In genomic region chr2:125448881-125449280, GRCm38 (mm10) we compare ENCODE assay signal across 16 mouse cellular contexts. TPM values are rescaled to one million over a fixed set of nuclear protein-coding genes. Genes with fewer than 3 reads are reported as not detected.
DNase-seq lines count a peak whose midpoint lies in the region; ATAC-seq lines count a peak whose summit lies in the region.
"Had no signal": no experiment of that assay in that cellular context is flagged by ENCODE, and none has a peak within 500 bp of the region (broad histone marks: within the 10 kb centered on the region; RNA-seq: fewer than 3 reads in every experiment).

No protein-coding gene starts in this region.

- no peak overlapping the region for H3K4me2 ChIP-seq in kidney, embryonic 14.5 days (replicated peaks; ENCODE audit: low read depth, low read length)
- no peak overlapping the region for H3K4me2 ChIP-seq in embryonic facial prominence, embryonic 14.5 days (ENCODE audit: low read depth, low read length)
- no peak overlapping the region for H3K4me2 ChIP-seq in limb, embryonic 12.5 days
- H3K4me2 ChIP-seq in midbrain, embryonic 15.5 days, result no peak overlapping the region
- H3K4me2 ChIP-seq: liver, embryonic 11.5 days had no signal

- no peaks in the 10 kb centered on the region for H3K36me3 ChIP-seq in kidney, embryonic 14.5 days (ENCODE audit: control insufficient read depth, insufficient read depth, low read length)
- no peaks in the 10 kb centered on the region for H3K36me3 ChIP-seq in embryonic facial prominence, embryonic 14.5 days (ENCODE audit: control insufficient read depth, insufficient read depth, low read length)
- no peaks in the 10 kb centered on the region for H3K36me3 ChIP-seq in limb, embryonic 12.5 days
- H3K36me3 ChIP-seq in midbrain, embryonic 15.5 days (replicated peaks), result no peaks in the 10 kb centered on the region
- H3K36me3 ChIP-seq: hindbrain, embryonic 10.5 days had no signal

- no peak overlapping the region for H3K27ac ChIP-seq in kidney, embryonic 14.5 days (ENCODE audit: low read depth, low read length)
- H3K27ac ChIP-seq in embryonic facial prominence, embryonic 14.5 days (replicated peaks; ENCODE audit: low read depth, low read length), result no peak overlapping the region
- H3K27ac ChIP-seq in limb, embryonic 12.5 days, result 0 out of 2 replicates have a peak overlapping the region, but pooled peaks have one; percentile 47
- no peak overlapping the region for H3K27ac ChIP-seq in midbrain, embryonic 15.5 days
- H3K27ac ChIP-seq: hindbrain, embryonic 10.5 days had no signal

- no peak overlapping the region for H3K9ac ChIP-seq in kidney, embryonic 14.5 days (ENCODE audit: low read depth, low read length)
- no peak overlapping the region for H3K9ac ChIP-seq in embryonic facial prominence, embryonic 14.5 days (ENCODE audit: low read depth, low read length)
- H3K9ac ChIP-seq in limb, embryonic 12.5 days (replicated peaks), result no peak overlapping the region
- no peak overlapping the region for H3K9ac ChIP-seq in midbrain, embryonic 15.5 days

- H3K4me1 ChIP-seq in kidney, embryonic 14.5 days (ENCODE audit: control insufficient read depth, insufficient read depth, low read length), result peaks cover 6% of the 10 kb centered on the region; the same call in 1 of the 2 replicates
- H3K4me1 ChIP-seq in embryonic facial prominence, embryonic 14.5 days (ENCODE audit: control insufficient read depth, insufficient read depth, low read length), result peaks cover 17% of the 10 kb centered on the region
- peaks cover 40% of the 10 kb centered on the region for H3K4me1 ChIP-seq in limb, embryonic 12.5 days (replicated peaks)
- no peaks in the 10 kb centered on the region for H3K4me1 ChIP-seq in midbrain, embryonic 15.5 days

- H3K27me3 ChIP-seq in kidney, embryonic 14.5 days (ENCODE audit: control insufficient read depth, insufficient read depth, low read length), result no peaks in the 10 kb centered on the region
- H3K27me3 ChIP-seq in embryonic facial prominence, embryonic 14.5 days (replicated peaks; ENCODE audit: control insufficient read depth, insufficient read depth, low read length), result no peaks in the 10 kb centered on the region
- H3K27me3 ChIP-seq in limb, embryonic 12.5 days, result no peaks in the 10 kb centered on the region
- no peaks in the 10 kb centered on the region for H3K27me3 ChIP-seq in midbrain, embryonic 15.5 days (replicated peaks)

- peak; percentile 60 for DNase-seq in gastrocnemius, adult 18-20 months (ENCODE audit: low spot score)
- no peak for DNase-seq in gastrocnemius, postnatal 36 days
- no peak for DNase-seq in kidney, adult 11 months
- peak; percentile 54 for DNase-seq in embryonic facial prominence, embryonic 14.5 days (ENCODE audit: low spot score)
- no peak for DNase-seq in right cerebral cortex, postnatal 25 days
- DNase-seq: adrenal gland, postnatal 14 days; cerebellum, postnatal 25 days; thymus, postnatal 14 days had no signal

- H3K9me3 ChIP-seq in kidney, embryonic 14.5 days (ENCODE audit: control insufficient read depth, low read length), result no peaks in the 10 kb centered on the region
- no peaks in the 10 kb centered on the region for H3K9me3 ChIP-seq in embryonic facial prominence, embryonic 14.5 days (ENCODE audit: control insufficient read depth, low read length)
- no peaks in the 10 kb centered on the region for H3K9me3 ChIP-seq in limb, embryonic 12.5 days
- H3K9me3 ChIP-seq in midbrain, embryonic 15.5 days, result no peaks in the 10 kb centered on the region
- H3K9me3 ChIP-seq: hindbrain, embryonic 10.5 days had no signal

- intact Hi-C loops in gastrocnemius, postnatal 36 days (cut with DNase I), result no loop called here

- no peak overlapping the region for H3K4me3 ChIP-seq in kidney, embryonic 14.5 days (ENCODE audit: low read length)
- H3K4me3 ChIP-seq in embryonic facial prominence, embryonic 14.5 days (ENCODE audit: low read depth, low read length), result no peak overlapping the region
- no peak overlapping the region for H3K4me3 ChIP-seq in limb, embryonic 12.5 days (replicated peaks)
- H3K4me3 ChIP-seq in midbrain, embryonic 15.5 days, result no peak overlapping the region
- H3K4me3 ChIP-seq: hindbrain, embryonic 10.5 days had no signal

- ATAC-seq in kidney, embryonic 14.5 days (ENCODE audit: low FRiP score, low TSS enrichment), result peak; percentile 32; the same call in 1 of the 2 replicates
- ATAC-seq in embryonic facial prominence, embryonic 14.5 days (ENCODE audit: low read depth), result no peak
- 0 out of 2 replicates have a peak, but pooled peaks have one; percentile 54 for ATAC-seq in limb, embryonic 12.5 days (ENCODE audit: insufficient number of reproducible peaks, insufficient read depth, low FRiP score, low TSS enrichment, low read depth)
- no peak for ATAC-seq in midbrain, embryonic 15.5 days (replicated peaks)
- ATAC-seq: intestine, embryonic 16.5 days had no signal

- WGBS in kidney, embryonic 14.5 days, result 42% methylated on average over 6 of the region's 6 CpGs
- WGBS in embryonic facial prominence, embryonic 14.5 days, result 30% methylated on average over 6 of the region's 6 CpGs
- 38% methylated on average over 6 of the region's 6 CpGs for WGBS in limb, embryonic 12.5 days
- 88% methylated on average over 6 of the region's 6 CpGs for WGBS in midbrain, embryonic 15.5 days

RNA-seq across cellular contexts. Expression of gene Gm9913, which starts 56.0 kb away (rescaled TPM):
- under 1 TPM in 1 of 2 experiments, not detected in 1; 0.09 TPM for total RNA-seq in gastrocnemius, adult 18-20 months (2021)
- under 1 TPM in 1 of 2 experiments, not detected in 1; 0.10 TPM for total RNA-seq in gastrocnemius, postnatal 36 days (2021)
- 0.29 and 0.57 TPM in 2 replicates for polyA plus RNA-seq in kidney, embryonic 14.5 days (2014; fragmentation: Nextera tagmentation; extraction: Ambion mirVana)
- polyA plus RNA-seq in embryonic facial prominence, embryonic 14.5 days (2014; fragmentation: Nextera tagmentation; extraction: Ambion mirVana), result 0.31 and 0.60 TPM in 2 replicates
- 0.20 and 0.32 TPM in 2 replicates for polyA plus RNA-seq in limb, embryonic 12.5 days (2016; fragmentation: Nextera tagmentation; extraction: Ambion mirVana)
- polyA plus RNA-seq in midbrain, embryonic 15.5 days (2015; fragmentation: Nextera tagmentation; extraction: Ambion mirVana), result 0.09 and 0.10 TPM in 2 replicates
- total RNA-seq: megakaryocyte progenitor cell, adult 5-6 weeks; neutrophil, adult 5-6 weeks had no signal

RNA-seq across cellular contexts. Expression of gene Fbn1, which starts 58.9 kb away (rescaled TPM):
- total RNA-seq in gastrocnemius, adult 18-20 months (2021), result 10 to 100 TPM; 27.7 to 33.8 TPM
- total RNA-seq in gastrocnemius, postnatal 36 days (2021), result 10 to 100 TPM; 58.1 to 62.0 TPM
- 10.9 and 19.8 TPM in 2 replicates for polyA plus RNA-seq in kidney, embryonic 14.5 days (2014; fragmentation: Nextera tagmentation; extraction: Ambion mirVana)
- 61.0 and 61.1 TPM in 2 replicates for polyA plus RNA-seq in embryonic facial prominence, embryonic 14.5 days (2014; fragmentation: Nextera tagmentation; extraction: Ambion mirVana)
- polyA plus RNA-seq in limb, embryonic 12.5 days (2016; fragmentation: Nextera tagmentation; extraction: Ambion mirVana), result 11.5 and 14.2 TPM in 2 replicates
- 2.5 and 2.7 TPM in 2 replicates for polyA plus RNA-seq in midbrain, embryonic 15.5 days (2015; fragmentation: Nextera tagmentation; extraction: Ambion mirVana)

Comparison
In these comparisons a context has a peak if more than half of its experiments do, and no peak if none do; other contexts are left out.
1. DNase-seq: peak in gastrocnemius, adult 18-20 months (single experiment) and embryonic facial prominence, embryonic 14.5 days (single experiment); none in gastrocnemius, postnatal 36 days (0 of 2), kidney, adult 11 months (single experiment) and right cerebral cortex, postnatal 25 days (single experiment).
2. ATAC-seq: peak in kidney, embryonic 14.5 days (single experiment) and limb, embryonic 12.5 days (single experiment); none in embryonic facial prominence, embryonic 14.5 days (single experiment) and midbrain, embryonic 15.5 days (single experiment).